Mouse (Mus musculus): ENCODE results near the gene Asxl2.
"Not testable (repeated sequence)": the region's sequence is repeated elsewhere in the genome, so short reads cannot be mapped to it uniquely, and the experiment has no call there.

Gene Asxl2

DNA sequence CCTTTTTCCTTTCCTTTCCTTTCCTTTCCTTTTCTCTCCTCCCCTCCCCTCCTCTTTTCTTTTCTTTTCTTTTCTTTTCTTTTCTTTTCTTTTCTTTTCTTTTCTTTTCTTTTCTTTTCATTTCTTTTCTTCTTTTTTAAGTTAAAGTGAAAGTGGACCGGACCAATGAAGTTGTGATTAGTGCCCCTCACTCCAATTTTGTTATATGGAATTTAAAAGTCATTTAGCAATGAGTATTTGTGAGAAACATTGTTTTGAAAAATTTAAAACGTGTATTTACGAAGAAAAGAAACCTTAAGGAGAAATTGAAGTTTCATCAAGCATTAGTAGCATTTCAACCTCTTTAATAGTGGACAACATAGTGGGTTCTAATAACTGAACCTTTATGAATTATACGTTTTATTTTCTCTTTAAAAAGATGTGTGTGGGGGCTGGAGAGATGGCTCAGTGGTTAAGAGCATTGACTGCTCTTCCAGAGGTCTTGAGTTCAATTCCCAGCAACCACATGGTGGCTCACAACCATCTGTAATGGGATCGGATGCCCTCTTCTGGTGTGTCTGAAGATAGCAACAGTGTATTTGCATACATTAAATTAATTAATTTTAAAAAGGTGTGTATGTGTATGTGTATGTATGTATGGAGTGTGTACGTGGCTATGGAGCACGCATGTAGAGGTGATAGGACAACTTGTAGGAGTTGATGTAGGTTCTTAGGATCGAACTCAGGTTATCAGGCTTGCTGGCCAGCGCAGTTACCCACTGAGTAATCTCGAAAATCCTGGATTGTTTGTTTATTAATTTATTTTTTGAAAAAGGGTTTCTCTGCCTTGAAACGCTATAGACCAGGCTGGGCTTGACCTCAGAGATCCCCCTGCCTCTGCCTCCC, 1.5 kb downstream of the Asxl2 start:
- no peak for DNase-seq (ENCODE audit: low read depth)

DNA sequence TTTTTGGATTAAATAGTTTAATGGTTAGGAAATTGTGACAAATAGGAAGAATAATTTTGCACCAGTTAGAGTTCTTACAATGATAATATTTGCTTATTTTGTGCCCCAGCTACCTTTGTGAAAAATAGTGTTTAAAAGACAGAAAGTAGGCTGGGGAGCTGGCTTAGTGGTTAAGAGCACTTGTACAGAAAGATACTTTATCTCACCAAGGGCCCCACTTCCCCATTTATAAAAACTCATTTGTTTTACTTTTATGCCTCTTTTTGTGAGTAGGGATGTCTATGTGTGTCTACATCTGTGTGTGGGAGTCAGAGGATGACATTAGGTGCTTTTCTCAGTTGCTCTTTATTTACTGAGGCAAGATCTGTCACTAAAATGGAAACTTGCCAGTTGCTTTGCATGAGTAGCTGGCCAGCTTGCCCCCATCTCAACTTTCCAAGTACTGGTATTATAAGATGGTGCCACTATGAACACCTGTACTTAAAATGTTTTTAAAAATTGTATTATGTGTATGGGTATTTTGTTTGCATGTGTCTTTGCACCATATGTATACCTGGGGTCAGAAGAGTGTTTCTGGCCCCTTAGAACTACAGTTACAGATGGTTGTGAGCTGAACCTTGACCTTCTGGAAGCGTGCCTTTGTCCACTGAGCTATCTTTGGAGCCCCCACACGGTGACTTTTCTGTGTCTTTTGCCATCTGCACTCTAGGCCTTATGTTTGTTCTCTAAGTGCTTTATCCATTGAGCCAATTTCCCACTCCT, 3.2 kb downstream of the Asxl2 start:
- no peak for DNase-seq (ENCODE audit: low read depth)

DNA sequence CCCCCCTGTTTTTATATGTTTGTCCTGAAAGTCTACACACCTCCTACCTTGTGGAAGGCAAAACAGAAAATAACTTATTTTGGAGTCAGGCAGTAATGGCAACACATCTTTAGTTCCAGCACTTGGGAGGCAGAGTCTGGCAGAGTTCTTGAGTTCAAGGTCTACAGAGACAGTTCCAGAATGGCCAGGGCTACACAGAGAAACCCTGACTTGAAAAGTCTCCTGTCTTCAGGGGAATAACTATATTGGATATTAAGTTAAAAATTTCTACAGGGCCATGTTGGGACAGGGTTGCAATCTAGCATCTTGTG, 3.7 kb downstream of the Asxl2 start:
- DNase-seq (ENCODE audit: low read depth): no peak

DNA sequence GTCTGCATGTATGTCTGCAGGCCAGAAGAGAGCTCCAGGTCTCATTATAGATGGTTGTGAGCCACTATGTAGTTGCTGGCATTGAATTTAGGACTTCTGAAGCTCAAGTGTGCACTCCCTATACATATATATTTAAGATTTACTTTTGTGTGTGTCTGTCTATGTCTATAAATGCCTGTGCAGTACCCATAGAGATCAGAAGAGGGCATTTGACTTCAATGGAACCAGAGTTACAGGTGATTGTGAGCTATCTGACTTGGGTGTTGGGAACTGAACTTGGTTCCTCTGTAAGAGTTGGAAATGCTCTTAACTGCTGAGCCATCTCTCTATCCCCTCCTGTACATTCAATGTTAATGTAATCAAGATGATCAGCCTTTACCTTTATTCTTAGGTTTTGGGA, 4.3 kb downstream of the Asxl2 start:
- no peak for DNase-seq (ENCODE audit: low read depth)

DNA sequence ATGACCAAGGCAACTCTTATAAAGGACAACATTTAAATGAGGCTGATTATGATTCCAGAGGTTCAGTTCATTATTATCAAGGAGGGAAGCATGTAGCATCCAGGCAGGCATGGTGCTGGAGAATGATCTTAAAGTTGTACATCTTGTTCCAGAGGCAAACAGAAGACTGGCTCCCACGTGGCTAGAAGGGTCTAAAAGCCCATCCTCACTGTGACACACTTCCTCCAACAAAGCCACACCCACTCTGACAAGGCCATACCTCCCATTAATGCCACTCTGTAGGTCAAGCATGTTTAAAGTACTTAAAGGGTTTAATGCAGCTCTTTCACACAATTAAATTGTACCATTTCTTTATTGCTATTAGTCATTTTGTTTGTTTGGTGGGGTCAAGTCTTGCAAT, 7.1 kb downstream of the Asxl2 start:
- no peak for DNase-seq (ENCODE audit: low read depth)

DNA sequence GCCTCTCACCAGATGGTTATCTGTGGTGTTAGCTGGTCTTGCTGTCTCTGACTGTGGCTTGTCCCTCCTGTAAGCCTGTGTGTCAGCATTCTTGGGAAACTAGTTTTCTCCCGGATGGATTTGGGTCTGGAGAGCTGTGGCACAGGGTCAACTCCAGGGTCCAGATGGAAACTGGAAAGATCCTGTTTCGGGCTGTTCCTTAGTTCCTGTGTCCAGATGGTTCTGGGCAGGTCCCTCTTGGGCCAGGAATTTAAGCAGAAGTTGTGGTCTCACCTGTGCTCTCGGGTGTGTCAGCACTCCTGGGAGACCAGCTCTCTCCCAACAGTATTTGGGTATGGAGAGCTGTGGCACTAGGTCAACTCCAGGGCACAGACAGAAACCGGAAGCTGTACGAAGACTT, 9.8 kb downstream of the Asxl2 start:
- no peak for DNase-seq (ENCODE audit: low read depth)

DNA sequence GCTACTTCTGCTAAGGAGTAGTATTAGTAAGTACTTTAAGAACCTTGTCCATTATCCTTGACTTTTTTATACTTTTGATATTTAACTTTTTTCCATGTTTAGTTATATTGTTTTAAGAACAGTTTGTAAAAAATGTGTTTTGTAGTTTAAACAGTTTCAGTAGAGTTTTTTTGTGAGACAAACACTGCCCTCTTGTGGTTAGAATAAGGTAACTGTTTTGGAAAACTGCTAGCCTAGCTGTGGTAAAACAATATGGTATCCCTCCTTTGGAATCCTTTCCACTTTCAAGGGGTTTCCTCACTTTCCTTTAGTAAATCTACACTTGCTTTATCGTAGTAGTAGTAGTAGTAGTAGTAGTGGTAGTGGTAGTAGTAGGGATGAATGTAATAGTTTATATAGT, 11.2 kb downstream of the Asxl2 start:
- DNase-seq (ENCODE audit: low read depth): peak; percentile 19

DNA sequence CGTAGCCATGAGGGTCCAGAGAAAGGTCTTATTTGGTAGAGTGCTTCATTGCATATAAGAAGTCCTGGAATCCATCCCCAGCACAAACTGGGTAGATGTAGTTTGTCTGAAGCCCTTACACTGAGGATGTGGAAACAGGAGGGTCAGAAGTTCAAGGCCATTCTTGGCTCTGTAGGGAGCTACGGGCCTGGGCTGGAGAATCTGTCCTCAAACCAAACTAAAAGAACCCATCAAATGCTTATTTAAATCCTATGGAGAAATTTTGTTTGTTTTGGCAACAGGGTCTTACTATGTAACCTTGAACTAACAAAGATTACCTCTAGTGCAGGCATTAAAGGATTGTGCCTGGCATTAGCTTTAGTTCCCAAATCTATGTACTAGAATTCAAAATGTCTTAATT, 14.3 kb downstream of the Asxl2 start:
- peak; percentile 18 for DNase-seq (ENCODE audit: low read depth)

DNA sequence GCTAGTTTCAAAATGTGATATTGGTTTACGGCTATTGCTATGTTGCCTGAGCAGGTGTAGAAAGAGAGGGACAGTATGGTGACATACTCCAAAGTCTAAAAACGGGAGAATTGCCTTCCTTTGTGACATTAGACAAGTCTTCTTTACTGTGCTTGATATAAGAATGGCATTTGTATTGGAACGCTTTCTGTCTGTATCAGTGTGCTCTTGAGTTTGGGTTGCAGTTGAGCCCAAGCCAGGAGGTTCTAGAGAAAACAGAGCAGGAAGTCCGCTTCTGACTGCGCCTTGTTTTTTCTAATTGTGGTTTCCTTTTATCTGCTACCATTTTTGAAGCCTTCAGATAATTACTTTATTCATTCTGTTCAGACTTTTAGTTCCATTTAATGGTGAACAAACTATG, 14.7 kb downstream of the Asxl2 start:
- no peak for DNase-seq (ENCODE audit: low read depth)

DNA sequence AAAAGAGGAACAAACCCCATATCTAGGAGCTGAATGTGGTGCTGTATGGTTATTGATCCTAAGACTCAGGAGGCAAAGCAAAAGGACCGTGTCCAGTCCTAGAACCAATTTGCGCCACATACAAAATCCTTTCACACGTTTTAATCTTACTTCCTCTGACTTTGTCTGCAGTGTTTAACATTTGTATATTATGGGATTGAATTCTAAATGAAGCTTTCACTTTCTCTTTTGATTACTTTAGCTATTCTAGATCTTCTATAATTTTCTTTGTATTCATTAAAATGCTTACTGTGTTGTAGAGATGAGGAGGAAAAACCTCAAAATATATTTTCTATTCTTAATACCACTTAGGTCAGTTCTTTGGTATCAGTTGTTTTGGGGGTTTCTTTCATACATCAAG, 26.9 kb downstream of the Asxl2 start:
- DNase-seq (ENCODE audit: low read depth): no peak

DNA sequence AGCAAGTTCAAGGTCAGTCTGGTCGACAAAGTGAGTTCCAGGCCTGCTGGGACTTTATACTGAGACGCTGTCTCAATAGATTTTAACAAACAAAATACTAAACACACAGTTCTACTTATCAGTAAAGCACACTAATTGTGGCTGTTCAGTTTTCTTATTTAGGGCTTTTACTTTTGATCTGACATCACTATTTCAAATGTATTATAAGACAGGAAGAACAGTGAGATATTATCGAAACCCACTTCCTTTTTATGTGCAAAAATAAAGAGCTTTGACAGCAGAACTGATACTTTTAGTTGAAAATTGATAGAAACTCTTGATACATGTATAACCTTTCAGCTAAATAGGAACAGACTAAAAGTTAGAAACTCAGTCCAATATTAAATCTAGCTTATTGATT, 36.4 kb downstream of the Asxl2 start:
- no peak for DNase-seq (ENCODE audit: low read depth)

DNA sequence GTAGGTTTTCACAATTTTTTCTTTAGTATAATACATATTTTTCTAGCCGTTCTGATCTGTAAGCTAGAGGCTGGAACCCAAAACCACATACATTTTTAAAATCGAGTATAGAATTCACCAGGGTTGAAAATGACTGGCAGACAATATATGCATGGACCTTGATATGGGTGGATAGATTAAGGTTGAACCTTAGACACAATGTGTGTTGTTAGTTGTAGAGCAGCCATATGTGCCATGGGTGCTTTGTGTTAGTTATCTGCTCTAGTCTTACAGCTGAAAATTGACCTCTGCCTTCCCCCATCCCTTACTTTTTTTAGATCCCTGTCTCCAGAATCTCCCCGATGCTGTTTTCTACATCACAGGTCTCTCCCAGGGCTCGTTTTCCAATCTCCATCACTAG, 73.0 kb downstream of the Asxl2 start:
- no peak for DNase-seq (ENCODE audit: low read depth)

DNA sequence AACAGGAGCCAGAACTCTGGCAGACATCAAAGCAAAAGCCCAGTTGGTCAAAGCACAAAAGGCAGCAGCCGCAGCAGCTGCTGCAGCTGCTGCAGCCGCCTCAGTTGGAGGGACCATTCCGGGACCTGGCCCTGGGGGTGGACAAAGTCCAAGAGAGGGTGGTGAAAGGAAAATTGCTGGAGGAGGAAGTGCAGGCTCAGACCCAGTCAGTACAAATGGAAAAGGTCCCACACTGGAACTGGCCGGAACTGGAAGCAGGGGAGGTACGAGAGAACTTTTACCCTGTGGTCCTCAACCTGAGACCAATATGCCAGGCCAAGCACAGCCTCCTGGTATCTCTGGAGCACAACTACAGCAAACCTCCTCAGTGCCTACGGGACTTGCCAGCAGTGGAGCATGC, 73.4 kb downstream of the Asxl2 start:
- DNase-seq (ENCODE audit: low read depth): no peak

DNA sequence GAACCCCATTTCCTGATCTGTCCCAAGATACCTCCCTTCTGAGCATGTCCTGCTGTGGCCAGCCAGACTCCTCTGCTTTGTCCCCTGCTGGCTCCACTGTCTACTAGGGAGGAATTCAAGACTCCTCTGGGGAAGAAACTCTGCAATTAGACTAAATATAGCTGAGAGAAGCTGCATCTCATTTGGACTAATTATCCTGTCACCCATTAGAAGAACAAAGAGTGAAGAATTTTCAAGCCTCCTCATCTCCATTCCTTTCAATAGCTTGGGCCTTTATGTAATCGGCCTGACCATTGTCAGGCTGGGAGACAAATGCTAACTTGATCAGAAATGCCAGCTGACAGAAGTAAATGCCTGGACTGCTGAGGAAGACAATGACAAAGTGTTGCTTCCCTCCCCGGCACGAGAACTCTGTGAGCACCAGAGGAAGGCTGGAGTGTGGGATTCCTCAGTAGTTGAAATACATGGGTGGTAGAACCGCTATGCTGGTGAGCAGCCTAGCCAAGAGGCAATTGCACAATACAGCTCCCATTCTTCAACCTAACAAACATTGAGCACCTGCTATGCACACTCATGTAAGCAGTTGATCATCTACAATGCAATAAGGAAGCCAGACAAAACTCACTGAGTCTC, 92.1 kb downstream of the Asxl2 start:
- DNase-seq (ENCODE audit: low read depth): no peak

DNA sequence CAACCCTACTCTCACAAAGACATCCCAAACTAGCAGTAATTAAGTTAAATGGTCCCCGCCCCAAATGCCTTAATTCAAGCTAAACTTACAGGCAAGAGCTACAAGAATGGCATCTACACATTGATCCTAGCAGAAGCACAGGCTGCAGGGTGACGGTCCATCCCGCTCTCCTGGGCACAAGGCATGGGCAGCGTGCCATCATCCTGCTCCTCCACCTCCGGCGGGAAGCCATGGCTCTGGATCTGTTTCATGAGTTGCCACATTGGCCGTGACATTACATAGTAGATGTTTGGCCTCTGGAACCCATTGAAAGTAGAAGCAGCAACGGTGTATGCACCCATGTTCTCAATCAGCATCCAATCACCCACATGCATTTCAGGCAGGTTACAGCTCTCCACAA, 95.1 kb downstream of the Asxl2 start:
- not testable (repeated sequence) for DNase-seq (ENCODE audit: low read depth)

DNA sequence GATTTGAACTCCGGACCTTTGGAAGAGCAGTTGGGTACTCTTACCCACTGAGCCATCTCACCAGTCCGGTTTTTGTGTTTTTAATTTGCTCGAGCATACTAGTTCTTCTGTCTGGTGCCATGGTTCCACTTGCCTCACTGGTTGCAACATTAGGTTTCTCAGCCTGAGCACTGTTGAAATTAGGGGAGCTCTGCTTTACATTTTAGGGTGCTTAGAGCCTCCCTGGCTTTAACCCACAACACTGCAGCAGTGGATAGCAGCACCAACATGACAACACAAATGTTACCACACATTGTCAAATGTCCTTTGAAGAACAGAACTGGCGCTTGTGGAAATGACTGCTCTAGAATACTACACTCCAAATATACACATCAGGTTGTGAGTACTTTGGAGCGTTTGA, 98.9 kb downstream of the Asxl2 start:
- no peak for DNase-seq (ENCODE audit: low read depth)

DNA sequence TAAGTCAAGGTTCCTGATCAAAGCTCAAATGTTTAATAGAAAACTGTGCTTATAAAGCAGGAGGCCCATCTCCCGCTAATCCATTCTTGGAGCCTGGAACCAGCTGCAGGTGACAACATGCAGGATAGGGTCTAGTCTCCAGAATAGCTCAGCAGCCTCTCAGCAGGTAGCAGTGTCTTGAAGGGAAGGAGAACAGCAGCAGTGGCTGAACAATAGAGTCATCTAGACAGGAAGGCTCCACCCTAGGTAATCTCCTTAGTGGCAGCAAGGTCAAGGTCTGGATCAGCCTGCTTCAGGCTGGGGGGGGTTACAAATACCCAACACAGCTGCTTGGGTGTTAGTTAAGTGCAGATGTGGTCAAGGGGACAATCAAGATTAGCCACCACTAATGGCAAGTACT, 108.8 kb downstream of the Asxl2 start:
- not testable (repeated sequence) for DNase-seq (ENCODE audit: low read depth)

DNA sequence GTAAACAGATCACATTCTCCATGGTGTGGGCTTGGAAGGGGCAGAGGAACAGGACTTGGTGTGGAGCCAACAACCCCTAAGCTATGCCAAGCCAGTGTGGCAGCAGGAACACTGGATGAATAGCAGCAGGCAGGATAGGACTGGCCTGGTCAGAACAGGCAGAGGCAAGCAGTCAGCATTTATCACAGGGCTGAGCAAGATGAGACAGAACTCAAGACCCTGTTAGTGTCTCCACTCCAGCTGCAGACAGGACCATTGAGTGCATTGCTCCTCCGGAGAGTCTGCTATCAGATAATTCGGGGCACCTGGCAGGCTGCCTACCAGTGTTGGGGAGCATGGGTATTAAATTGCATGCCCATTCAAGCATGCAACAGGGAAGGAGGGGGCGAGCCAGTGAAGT, 111.0 kb downstream of the Asxl2 start:
- peak; percentile 51 for DNase-seq (ENCODE audit: low read depth)

DNA sequence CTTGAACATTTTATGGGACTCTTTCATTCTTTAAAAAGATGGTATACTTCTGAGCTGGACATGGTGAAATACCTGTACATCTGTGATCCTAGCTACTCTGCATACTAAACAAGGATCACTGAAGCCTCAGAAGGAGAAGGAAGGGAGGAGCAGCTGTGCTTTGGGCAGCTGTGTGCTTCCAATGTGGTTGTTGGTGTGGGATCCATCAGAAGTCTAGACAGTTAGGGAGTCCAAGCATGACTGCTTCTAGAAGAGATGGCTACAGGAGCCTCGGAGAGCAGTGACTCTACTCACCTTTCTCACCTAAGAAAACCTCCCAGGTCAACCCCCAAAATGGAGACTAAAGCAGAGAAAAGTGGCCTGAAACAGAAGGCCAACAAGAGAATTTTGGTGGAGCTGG, 111.4 kb downstream of the Asxl2 start:
- no peak for DNase-seq (ENCODE audit: low read depth)

DNA sequence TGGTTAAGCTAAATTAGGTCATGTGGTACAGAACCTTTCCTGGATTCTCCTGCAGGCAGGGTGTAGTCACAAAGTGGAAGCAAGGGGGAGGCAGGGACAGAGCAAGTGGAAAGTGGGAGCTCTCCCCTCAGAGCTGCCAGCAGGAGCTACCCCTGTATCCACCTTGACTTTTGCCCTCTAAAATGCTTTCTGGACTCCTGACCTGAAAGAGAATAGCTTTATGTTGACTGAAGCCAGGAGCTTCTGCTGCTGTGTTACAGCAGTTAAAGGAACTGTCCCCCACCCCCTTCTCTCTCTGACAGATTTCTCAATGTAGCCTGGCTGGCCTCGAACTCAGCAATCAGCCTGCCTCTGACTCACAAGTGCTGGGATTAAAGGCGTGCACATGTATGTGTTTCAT, 112.9 kb downstream of the Asxl2 start:
- peak; percentile 38 for DNase-seq (ENCODE audit: low read depth)

DNA sequence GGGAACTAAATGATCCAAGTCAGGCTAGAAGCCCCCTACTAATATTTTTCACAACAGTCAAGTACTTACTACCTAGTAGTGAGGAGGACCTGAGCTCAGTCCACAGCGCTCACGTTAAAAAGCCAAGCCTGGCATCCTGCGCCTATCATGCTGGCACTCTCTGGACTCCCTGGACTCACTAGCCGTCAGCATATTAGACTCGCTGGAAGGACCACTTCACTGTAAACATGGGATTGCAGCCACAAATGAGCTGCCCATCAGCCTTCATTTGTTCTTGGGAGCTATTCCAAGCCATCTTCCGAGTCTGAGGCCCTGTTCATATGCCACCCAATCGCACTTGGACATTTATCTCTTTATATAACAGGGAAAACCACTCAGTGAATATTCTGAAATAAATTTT, 114.2 kb downstream of the Asxl2 start:
- DNase-seq (ENCODE audit: low read depth): no peak

DNA sequence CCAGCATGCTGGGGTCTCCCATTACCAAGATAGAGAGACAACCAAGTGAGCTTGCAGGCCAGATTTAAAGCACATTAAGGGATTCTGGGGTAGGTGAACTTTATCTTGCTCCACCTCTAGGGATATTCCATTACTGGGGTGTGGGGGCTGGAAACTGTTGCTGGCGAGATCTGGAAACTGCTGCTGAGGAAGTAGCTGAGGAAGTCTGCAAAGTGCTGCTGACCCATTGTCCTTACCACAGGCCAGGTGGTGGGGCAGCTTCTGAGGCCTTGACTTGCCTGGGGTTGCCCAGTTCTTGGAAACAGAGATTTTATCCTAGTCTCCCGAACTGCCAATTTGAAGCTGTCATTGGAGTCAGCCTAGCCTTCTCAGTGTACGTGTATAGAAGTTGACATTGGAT, 118.8 kb downstream of the Asxl2 start:
- no peak for DNase-seq (ENCODE audit: low read depth)

DNA sequence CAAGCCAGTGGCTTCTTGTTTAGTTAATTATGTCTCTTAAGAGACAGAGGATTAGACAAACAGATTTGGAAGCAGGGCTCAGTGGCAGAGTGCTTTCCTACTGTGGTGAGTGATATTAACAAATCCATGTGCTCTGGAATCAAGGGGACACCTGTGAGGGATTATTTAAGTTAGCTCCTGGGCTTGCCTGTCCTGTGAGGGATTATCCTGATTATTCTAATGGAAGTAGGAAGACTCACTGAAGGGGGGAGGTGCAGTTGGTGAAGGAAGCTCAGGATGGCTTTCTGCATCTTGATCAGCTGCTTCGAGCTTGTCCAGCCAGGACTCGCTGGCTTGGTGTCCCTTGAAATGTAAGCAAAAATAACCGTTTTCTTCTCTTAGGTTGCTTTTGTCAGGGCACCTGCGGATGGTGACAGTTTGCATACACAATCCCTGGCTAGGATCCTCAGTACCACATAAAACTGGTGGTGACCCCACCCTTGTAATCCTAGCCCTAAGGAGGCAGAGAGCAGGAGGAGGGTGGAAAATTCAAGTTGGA, 119.5 kb downstream of the Asxl2 start:
- DNase-seq (ENCODE audit: low read depth): no peak

Data from NIH3T3 (cell line).